Mouse (Mus musculus) intestine, embryonic 16.5 days (tissue): Measurements from ENCODE around the gene Bub1b. TPM values are rescaled to one million over a fixed set of nuclear protein-coding genes. Genes with fewer than 3 reads are reported as not detected.

ENCODE experiments used
- ATAC-seq: fragments of 200-750 bp; cut with Nextera tagmentation; 2 replicates; pipeline ENCODE4 v1.8.0; 2017; ENCODE audit warnings: moderate TSS enrichment, moderate library complexity
- H3K27ac ChIP-seq: fragments of 300-500 bp; sonication (generic); 2 replicates; pipeline ENCODE4 v1.5.1; 2014; ENCODE audit warnings: mild to moderate bottlenecking, low read length
- H3K27me3 ChIP-seq: fragments of 300-500 bp; sonication (generic); replicated peaks from 2 replicates; pipeline ENCODE4 v1.6.1; 2014; ENCODE audit warnings: low read length, control low read depth, mixed read lengths; ENCODE audit not compliant: control insufficient read depth, insufficient read depth
- H3K36me3 ChIP-seq: fragments of 300-500 bp; sonication (generic); 2 replicates; pipeline ENCODE4 v1.6.1; 2014; ENCODE audit warnings: low read length, control low read depth; ENCODE audit not compliant: control insufficient read depth, insufficient read depth
- H3K4me1 ChIP-seq: fragments of 300-500 bp; sonication (generic); 2 replicates; pipeline ENCODE4 v1.6.1; 2014; ENCODE audit warnings: low read length, control low read depth, mixed read lengths; ENCODE audit not compliant: control insufficient read depth, insufficient read depth
- H3K4me2 ChIP-seq: fragments of 300-500 bp; sonication (generic); 2 replicates; pipeline ENCODE4 v1.6.1; 2014; ENCODE audit warnings: low read depth, low read length, control low read depth
- H3K4me3 ChIP-seq: fragments of 300-500 bp; sonication (generic); 2 replicates; pipeline ENCODE4 v1.5.1; 2014; ENCODE audit warnings: mild to moderate bottlenecking, low read length
- H3K9ac ChIP-seq: fragments of 300-500 bp; sonication (generic); 2 replicates; pipeline ENCODE4 v1.6.1; 2014; ENCODE audit warnings: low read depth, low read length
- H3K9me3 ChIP-seq: fragments of 300-500 bp; sonication (generic); 2 replicates; pipeline ENCODE4 v1.6.1; 2016; ENCODE audit warnings: low read length, control low read depth; ENCODE audit not compliant: control insufficient read depth
- WGBS: fragments of 180-500 bp; shearing (Covaris S2); extraction: QIAGEN DNeasy Blood & Tissue Kit; methylation state at CpG from one replicate; pipeline ENCODE4 v1.1.7; 2014; 5-methylcytosine and 5-hydroxymethylcytosine counted together
- polyA plus RNA-seq: library from polyadenylated mRNA; unstranded; fragments of >200 nt; fragmentation: Nextera tagmentation; extraction: Ambion mirVana; gene quantifications from 2 replicates; pipeline ENCODE4 v1.2.1, GENCODE M21; 2015

Bub1b gene
- polyA plus RNA-seq, 1 experiment from 2014 or later = 63.6 TPM

- no peaks in the 10 kb centered on the region for H3K27me3 ChIP-seq
- 77% methylated on average over 4 of the region's 4 CpGs for WGBS
- H3K27ac ChIP-seq = no peak overlapping the region
- H3K9ac ChIP-seq = no peak overlapping the region
- no peak for ATAC-seq
- H3K4me1 ChIP-seq = no peaks in the 10 kb centered on the region
- no peak overlapping the region for H3K4me3 ChIP-seq
- no peaks in the 10 kb centered on the region for H3K9me3 ChIP-seq
- H3K36me3 ChIP-seq = no peaks in the 10 kb centered on the region
- no peak overlapping the region for H3K4me2 ChIP-seq
These were observed 87.1 kb downstream of the Bub1b start for GRCm38 (mm10) chr2:118685088-118685487.

- no peak overlapping the region for H3K9ac ChIP-seq
- no peaks in the 10 kb centered on the region for H3K4me1 ChIP-seq
- no peak overlapping the region for H3K27ac ChIP-seq
- no peak overlapping the region for H3K4me2 ChIP-seq
- H3K36me3 ChIP-seq = no peaks in the 10 kb centered on the region
- WGBS = 67% methylated on average over 8 of the region's 8 CpGs
- H3K9me3 ChIP-seq = no peaks in the 10 kb centered on the region
- H3K27me3 ChIP-seq = no peaks in the 10 kb centered on the region
- H3K4me3 ChIP-seq = no peak overlapping the region
- no peak for ATAC-seq
These were observed 88.7 kb downstream of the Bub1b start for GRCm38 (mm10) chr2:118686693-118687092.

GRCm38 (mm10) chr2:118687791-118688190 lies 89.8 kb downstream of the Bub1b start:
- WGBS = 94% methylated on average over 3 of the region's 3 CpGs
- H3K9ac ChIP-seq = no peak overlapping the region
- H3K36me3 ChIP-seq = no peaks in the 10 kb centered on the region
- no peaks in the 10 kb centered on the region for H3K27me3 ChIP-seq
- no peak overlapping the region for H3K4me2 ChIP-seq
- H3K27ac ChIP-seq = no peak overlapping the region
- ATAC-seq = no peak
- no peaks in the 10 kb centered on the region for H3K4me1 ChIP-seq
- H3K4me3 ChIP-seq = no peak overlapping the region
- H3K9me3 ChIP-seq = no peaks in the 10 kb centered on the region

DNA sequence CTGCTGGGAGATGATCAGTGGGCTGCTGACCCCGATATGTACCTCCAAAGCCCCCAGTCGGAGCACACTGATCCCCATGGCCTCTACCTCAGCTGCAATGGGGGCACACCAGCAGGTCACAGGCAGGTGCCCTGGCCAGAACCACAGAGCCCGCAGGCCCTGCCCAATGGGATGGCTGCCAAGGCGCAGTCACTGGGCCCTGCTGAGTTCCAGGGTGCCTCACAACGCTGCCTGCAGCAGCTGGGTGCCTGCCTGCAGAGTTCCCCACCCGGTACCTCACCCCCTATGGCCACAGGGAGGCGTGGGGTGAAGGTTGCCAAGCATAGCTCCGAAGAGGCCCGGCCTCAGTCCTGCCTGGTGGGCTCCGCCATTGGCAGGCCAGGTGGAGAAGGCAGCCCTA lies 91.9 kb downstream of the Bub1b start:
- Histone ChIP-seq H3K4me3 (no peak overlapping the region), H3K4me2 (no peak overlapping the region), H3K27me3 (no peaks in the 10 kb centered on the region), H3K9ac (no peak overlapping the region), H3K9me3 (no peaks in the 10 kb centered on the region), H3K36me3 (no peaks in the 10 kb centered on the region), H3K27ac (no peak overlapping the region), H3K4me1 (no peaks in the 10 kb centered on the region)
- ATAC-seq = no peak
- 80% methylated on average over 10 of the region's 10 CpGs for WGBS

Other genes starting within 250 kb of the Bub1b start
- gene Gpr176, start 224.8 kb upstream of the Bub1b start, polyA plus RNA-seq = 0.35 and 0.42 TPM in 2 replicates
- gene Eif2ak4, start 209.6 kb upstream of the Bub1b start, polyA plus RNA-seq = 9.0 and 9.5 TPM in 2 replicates
- gene Srp14, start 118.5 kb upstream of the Bub1b start, polyA plus RNA-seq = 191 and 204 TPM in 2 replicates
- 2.3 and 2.4 TPM in 2 replicates for gene Bmf, start 48.5 kb upstream of the Bub1b start, polyA plus RNA-seq
- 1.8 and 2.0 TPM in 2 replicates for gene Pak6, start 65.1 kb downstream of the Bub1b start, polyA plus RNA-seq
- gene Ankrd63, start 105.8 kb downstream of the Bub1b start, polyA plus RNA-seq = 0.15 and 0.22 TPM in 2 replicates
- 0.99 and 1.3 TPM in 2 replicates for gene Plcb2, start 130.2 kb downstream of the Bub1b start, polyA plus RNA-seq
- 21.9 and 24.1 TPM in 2 replicates for gene Inafm2, start 147.5 kb downstream of the Bub1b start, polyA plus RNA-seq
- 0.93 and 1.2 TPM in 2 replicates for gene Ccdc9b, start 164.4 kb downstream of the Bub1b start, polyA plus RNA-seq
- 66.6 and 66.9 TPM in 2 replicates for gene Phgr1, start 174.6 kb downstream of the Bub1b start, polyA plus RNA-seq
- gene Disp2, start 181.5 kb downstream of the Bub1b start, polyA plus RNA-seq = 2.2 and 2.3 TPM in 2 replicates
- 78.5 and 85.7 TPM in 2 replicates for gene Knstrn, start 215.8 kb downstream of the Bub1b start, polyA plus RNA-seq